Mouse (Mus musculus): ENCODE data around the gene Fam169b.
"Not testable (repeated sequence)": the region's sequence is repeated elsewhere in the genome, so short reads cannot be mapped to it uniquely, and the experiment has no call there.

Fam169b gene

DNA sequence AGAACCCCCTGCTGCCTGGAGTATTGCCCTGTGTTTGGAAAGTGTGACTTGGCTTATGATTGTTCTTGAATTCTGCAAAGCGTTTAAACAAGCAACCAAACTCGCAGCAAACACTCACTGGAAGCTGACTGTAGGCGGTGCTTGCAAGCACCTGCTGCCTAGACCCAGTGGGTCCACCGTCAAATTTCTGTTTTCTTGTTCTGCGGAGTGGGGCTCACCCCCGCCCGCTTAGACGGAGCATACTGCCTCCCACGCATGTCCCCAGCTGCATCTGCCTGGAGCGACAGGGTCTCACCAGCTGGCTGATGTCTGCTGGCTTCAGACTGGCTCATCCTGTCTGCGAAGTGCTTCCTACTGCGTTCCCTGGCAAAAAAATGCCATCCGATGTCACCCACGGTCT, 9.1 kb upstream of the Fam169b start:
- peak; percentile 82 for DNase-seq

DNA sequence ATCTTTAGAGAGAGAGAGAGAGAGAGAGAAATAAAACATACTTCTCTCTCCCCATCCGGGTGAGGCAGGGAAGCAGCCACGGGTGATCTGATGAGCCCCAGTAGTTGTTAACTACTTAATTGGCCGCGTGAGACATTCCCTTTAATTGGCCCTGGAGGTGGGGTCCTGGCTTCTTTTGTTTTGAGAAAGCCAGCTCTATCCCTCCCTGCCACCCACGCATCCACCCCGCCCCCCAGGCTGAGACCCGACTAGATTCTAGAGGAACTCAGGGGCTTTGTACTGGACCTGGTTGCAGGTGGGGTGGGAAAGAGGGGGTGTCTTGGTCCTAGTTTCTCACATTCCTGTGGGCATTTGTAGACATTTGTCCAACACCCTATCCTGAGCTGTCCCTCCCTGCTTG, 8.2 kb upstream of the Fam169b start:
- DNase-seq, result no peak

DNA sequence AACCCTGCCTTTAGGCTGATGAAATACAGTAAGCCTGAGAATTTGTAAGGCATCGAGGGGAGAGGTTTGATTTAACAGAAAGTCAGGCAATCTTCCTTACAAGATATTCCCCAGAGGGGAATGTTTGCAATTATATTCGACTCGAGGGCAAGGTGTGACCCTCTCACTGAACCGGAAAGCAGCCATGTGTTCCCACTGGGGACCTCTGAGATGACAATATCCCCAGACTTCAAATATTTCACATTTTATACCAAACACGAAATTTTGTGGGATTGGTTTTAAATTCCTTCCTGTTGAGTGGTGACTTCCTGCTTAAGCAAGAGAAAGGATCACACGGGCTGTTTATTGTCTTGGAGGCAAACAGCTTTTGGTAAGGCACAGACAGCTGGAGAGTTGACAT, 6.9 kb upstream of the Fam169b start:
- DNase-seq, result no peak

DNA sequence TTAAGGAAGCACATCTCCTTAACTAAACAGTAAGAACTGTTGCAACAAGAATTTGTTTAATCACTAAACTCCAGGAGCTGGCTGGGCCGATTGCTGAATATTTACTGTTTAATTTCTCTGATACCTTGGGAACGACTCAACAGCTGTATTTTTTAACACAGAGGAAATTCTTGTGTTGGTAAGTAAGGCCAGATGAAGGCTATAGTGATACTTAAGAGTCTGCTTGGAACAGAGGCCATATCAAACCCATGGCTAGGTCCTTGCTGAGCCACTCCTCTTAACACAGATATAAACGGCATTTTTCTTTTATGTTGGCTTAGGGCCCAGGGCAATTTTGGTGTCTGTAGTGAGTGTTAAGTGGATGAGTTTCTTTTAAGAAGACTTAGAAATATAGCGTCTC, 3.1 kb upstream of the Fam169b start:
- DNase-seq, result no peak

DNA sequence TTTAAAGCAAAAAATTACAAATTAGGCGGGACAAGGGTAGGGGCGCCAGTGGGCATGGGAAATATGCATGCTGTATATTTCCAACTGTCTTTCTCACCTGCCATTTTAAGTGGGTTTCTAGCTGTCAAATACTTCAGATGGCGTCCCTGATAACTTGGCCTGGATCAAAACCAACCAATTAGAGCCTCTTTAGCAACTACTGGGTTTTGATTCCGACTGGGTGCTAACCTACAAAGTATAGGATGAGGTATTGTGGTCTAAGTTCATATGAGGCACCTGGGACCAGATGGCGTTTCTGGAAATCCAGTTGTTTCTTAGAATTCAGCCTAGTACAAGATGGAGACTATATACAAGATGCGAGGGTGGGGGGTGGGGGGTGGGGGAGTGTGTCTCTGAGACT, 1.8 kb upstream of the Fam169b start:
- no peak for DNase-seq

DNA sequence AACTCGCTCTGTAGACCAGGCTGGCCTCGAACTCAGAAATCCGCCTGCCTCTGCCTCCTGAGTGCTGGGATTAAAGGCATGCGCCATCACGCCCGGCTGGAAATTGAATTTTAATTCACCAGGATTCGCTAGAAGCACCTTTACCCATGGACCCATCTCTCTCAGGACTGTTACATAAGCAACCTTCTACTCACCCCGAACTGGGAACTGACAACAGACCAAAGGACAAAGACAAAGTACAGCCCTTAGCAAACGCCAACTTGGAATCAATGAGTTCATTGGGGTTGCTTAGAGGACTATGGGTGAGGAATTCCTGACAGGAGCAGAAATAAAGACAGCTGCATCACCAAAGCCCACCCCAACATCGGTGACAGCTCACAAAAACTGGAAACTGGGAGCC, 1.0 kb upstream of the Fam169b start:
- DNase-seq, result no peak

DNA sequence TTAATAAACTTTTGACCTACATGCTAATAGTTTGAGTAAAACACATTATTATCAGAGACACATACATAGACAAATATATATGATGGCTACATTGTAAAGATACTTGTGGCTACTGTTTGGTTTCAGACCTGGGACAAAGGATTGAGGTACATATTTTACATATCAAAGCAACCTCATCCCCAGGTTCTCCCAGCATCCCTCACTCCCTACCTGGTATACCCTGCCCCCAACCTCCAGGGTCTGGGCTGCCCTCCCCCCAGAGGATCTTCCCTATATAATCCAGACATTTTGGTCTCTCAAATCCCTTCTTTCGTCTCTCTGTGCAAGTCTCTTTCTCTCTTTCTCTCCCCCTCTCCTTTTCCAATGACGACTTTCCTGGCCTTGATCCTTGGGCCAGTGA, 579 bp downstream of the Fam169b start:
- DNase-seq, result no peak

DNA sequence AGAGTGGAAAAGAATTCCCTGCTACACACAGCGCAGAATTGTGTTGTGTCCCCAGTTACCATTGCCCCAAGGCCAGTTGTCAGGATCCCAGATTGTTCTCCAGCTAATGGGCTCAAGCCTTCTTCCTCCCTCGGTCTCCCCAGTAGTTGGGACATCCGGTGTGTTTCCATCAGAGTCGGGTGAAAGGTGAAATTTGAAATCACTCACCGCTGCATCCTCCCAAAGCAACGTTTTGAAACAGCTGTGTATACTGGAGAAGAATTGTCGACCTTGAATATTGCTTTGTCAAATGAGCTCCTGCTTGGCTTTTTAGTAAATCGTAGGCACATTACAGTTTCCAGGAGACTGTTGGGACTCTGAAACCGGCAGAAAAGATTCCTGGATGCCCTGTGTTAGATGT, 1.3 kb downstream of the Fam169b start:
- DNase-seq, result no peak

DNA sequence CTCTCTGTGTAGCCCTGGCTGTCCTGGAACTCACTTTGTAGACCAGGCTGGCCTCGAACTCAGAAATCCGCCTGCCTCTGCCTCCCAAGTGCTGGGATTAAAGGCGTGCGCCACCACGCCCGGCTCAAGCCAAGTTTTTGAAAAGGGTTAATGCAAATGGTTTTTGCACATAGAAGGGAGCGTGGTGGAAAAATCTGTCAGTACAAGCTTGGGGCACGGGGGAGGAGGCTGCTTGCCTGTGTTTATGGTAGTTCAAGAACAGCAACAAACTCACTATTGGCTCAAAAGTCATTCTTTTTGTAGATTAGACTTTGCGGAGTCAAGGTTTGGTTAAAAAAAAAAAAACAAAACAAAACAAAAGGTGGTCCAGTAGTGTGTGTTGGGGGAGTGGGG, 1.8 kb downstream of the Fam169b start:
- DNase-seq, result not testable (repeated sequence)

DNA sequence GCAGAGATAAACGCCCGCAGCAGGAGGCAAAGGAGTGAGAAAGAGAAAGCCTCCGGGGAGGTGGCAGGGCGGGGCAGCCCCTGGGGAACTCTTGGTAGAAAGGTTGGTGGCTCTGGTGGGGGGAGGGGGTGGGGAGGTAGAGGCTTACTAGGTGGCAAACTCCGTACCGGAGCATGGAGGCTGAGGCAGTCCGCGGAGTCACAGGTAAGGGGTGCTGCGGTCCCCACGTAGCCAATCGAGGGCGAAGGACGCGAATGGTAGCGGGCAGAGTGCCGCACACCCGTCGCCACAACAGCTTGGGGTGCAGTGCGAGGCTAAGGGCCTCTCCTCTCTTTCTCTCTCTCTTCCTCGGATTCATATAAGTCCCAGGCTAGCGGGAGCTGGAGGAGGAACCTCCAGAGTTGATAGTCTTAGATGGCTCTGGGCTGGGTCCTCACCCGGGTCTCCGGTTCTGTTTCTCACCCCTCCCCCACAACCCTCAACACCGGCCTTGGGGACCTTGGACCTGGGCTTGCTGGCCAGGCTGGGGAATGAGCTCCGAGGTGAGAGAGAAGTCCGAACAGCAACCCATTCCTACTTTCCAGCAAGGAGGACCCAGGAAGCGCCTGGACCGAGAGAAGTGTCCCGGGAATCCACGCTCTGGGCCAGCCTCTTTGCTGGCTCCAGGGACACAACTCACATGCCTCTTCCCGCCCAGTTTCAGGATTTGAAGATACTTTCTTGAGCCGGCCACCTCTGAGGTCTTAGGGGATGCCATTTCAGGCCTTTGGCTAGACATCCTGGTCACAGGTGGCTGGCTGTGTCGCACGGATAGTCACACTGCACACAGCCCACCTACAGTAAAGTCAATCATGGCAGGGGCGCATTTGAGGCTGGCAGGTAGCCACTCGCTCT, 2.4 kb downstream of the Fam169b start:
- DNase-seq, result peak; percentile 39

DNA sequence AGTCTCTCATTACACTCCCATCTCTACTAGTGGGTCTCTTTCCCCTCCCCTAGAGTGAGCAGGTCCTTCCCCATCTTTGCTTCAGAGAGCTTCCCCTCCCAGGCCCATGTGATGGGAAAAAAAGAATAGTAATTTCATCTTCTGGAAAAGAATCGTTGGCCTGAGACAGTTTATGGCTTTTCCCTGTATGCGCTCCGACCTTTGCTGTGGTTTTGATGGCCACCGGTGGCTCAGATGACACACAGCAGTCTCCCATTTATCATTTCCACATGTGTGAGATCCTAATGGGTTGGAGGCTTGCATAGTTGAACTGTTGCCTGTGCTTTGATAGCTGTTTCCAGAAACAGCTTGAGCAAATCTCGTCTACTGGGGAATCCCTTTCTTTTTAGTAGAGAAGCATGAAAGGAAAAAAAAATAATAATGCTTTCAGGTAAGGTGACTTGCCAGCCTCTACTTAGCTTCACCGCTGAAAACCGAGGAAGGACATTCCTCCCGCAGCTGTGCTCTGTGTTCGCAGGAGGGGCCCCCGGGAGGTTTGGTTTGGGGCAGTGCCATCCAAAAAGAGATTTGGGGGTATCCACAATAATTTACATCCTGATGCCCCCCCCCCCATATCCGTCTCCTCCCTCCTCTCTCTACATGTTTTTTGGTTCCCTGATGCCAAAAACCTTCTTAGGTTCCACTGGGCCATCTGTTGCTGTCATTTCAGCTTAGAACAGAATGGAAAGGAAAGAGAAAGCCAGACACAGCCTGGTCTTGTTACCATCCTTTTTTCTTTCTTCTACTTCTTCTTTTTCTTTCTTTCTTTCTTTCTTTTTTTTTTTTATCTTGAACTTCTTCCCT, 3.6 kb downstream of the Fam169b start:
- no peak for DNase-seq

DNA sequence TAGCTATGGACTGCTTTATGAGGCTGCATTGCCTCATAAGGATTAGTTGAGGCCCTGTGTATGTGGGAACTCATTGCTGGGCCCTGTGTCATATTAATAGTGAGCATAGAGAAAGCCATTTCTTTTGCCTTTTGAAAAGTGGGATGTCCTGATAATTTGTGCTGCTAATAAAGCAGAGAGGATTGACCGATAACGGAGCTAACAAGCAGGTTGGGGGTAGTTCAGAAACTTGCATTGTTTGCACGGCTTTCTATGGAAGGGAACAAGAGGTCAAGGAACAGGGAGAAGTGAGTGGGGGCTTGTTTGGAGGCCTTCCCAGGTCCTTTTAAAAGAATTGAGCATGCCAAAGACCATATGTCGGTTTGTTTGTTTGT, 4.2 kb downstream of the Fam169b start:
- no peak for DNase-seq

DNA sequence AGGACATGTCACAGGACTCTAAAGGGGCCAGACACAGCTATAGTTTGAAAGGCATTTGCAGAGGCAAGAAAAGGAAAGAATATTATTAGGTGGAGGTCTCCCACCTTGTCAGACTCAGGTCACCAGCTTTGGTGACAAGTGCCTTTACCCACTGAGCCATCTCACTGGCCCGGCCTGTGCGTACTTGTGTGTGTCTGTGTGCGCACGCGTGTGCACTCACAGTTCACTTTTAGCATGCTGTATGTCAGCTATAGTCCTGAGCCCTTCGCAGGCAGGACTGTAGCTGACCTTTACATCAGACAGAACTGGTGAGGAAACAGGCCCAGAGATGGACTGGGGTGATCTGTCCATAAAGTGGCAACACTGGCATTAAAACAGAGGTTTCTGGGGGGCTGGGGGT, 4.7 kb downstream of the Fam169b start:
- no peak for DNase-seq

DNA sequence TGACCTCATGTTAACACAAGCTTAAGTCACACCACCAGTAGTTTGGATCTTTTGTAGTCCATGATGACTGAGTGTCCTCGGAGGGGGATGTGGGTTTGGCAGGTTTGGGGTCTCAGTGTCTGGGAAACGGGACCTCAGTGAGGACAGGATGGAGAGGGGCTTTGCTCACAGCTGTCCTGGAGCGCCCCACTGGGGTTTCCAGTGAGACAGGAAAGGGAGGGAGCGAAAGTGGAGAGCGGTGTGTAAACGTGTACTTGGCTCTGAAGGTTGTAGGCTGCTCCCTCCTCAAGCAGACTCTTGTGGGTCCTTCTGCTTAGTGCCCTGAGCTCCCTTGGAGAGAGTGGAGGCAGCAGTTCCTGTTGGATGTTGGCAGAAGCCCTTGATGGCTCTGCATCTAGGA, 5.3 kb downstream of the Fam169b start:
- DNase-seq, result no peak

DNA sequence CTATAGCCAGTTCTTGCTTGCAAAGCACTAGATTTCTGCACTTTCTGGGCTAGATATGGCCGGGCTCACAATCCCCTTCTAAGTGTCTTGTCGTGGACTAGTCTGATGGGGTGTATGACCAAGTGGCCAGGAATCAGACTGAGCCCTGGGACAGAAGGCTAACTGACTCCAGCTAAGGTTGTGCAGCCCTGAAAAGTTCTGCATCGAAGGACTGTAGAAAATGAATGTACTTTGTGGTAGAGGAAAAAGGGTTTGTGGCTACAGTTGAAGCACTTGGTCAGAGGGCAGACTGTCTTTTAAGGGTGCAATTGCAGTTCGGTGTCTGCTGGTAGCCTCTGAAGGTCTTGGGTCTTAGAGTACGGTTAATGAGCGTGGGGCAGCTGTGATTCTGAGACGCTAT, 5.8 kb downstream of the Fam169b start:
- DNase-seq, result no peak

DNA sequence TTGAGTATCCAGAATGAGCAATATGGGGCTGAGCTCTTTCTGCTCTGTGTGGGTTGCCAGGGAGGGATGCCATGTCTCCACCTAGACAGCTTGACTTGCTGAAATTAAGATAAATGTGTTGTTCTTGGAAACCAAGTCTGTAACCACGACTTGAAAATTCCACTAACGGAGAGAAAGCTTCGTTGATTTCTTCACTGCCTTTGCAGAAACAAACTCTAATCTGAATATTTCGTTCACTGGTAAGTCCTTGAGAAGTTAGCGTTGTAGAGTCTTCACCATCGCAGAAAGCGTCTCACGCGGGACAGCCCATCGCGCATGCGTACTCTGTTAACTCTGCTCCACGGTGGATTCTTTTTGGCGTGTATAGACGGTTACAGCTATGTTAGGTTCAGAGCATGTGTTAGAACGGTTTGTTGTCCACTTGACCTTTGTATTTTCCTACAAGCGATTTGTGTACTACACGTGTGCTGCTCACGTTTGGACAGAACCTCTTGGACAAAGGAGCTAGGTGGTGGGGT, 6.8 kb downstream of the Fam169b start:
- no peak for DNase-seq

DNA sequence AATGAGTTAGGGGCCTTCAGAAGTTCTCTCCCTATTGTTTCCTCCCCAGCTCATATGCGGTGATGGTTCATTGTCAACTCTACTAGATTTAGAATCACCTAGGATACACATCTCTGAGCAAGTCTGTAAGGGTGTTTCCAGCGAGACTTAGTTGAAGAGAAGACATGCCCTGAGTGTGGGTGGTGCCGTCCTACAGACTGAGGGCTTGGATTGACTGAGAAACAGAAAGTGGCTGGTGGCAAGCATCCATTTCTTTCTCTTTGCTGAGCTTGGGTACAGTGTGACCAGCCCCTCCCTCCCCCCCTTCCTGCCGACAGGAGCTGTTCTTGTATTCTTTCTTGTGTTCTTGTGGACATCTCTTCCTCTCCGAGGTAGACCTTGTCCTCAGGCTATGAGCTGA, 7.7 kb downstream of the Fam169b start:
- no peak for DNase-seq

DNA sequence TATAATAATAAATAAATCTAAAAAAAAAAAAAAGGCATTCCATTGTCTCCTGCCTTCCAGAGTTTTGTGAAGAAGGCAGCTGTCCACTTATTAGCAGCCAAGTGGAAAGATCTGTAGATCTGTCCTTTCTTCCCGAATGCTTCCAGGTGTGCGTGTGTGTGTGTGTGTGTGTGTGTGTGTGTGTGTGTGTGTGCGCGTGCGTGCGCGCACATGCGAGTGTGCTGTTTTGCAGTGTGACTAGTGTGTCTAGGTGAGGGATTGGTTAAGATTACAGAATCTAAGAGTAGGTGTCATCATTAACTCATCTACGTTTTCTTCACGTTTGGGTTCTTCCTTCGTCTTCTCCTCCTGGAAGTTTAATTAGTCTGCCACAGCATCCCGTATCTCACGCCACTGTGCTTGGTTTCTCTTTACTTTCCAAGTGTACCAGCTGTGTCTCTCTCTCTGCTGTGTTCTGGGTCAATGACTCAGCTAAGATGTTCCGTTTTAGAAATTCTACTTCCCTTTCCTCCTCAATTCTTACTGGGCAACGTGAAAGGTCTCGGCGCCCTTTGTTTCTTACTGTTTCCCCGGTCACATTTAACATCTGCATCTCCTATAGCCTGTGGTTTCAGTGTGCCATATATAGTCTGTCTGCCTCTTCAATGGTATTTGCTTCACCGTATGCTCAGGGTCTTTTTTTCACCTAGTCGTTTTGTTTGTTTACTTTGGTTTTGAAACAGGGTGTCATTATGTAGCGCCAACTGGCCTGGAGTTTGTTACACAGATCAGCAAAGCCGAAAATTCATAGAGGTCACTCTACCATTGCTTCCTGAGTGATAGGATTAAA, 8.9 kb downstream of the Fam169b start:
- DNase-seq, result no peak

DNA sequence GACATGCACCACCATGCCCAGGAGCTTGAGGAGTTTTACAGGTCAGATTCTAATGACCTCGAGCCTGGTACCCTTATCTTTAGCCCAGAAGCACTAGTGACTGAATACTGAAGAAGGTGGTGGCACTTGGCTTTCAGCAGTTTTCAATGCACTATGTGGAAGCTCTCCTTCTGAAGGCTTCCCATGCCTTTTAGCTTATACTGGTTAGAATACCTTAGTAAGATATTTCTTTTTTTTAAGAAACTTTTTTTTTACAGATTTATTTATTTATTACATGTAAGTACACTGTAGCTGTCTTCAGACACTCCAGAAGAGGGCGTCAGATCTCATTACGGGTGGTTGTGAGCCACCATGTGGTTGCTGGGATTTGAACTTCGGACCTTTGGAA, 9.5 kb downstream of the Fam169b start:
- not testable (repeated sequence) for DNase-seq

DNA sequence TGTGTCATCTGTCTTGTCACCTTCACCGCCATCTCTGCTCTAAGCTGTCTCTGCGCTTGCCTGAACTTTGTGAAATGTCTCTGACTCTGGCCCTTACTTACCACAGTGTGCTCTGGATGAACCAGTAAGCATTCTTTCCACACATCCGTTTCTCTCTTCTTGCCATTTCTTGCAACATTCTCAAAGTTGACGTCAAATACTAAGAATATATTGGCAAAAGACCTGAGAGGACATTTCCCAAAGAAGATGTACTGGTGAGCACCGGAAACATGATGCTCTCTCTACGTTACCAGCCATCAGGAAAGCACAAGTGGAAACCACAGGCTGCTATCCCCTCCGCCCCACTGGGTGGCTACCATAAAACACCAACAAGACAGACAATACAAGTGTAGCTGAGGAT, 10.1 kb downstream of the Fam169b start:
- DNase-seq, result no peak

DNA sequence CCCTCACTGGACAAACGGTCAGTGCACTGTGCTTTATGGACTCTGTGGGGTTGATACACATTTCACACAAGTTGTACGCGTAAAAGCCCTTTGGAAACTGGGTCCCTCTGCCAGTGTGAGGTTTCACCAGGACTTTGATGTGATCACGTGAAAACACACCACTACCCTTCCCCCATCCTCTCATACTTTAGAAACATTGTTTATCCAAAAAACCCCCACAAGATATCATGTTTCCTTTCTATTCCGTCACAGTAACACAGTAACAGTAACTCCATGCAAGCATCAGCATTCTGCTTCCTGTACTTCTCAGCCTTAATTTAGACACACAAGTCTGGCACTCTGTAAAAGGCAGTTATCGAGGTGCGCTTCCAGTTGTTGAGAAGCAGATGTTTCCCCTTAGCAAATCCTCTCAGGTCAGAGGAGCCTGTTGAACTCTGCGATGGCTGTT, 12.2 kb downstream of the Fam169b start:
- DNase-seq, result no peak

DNA sequence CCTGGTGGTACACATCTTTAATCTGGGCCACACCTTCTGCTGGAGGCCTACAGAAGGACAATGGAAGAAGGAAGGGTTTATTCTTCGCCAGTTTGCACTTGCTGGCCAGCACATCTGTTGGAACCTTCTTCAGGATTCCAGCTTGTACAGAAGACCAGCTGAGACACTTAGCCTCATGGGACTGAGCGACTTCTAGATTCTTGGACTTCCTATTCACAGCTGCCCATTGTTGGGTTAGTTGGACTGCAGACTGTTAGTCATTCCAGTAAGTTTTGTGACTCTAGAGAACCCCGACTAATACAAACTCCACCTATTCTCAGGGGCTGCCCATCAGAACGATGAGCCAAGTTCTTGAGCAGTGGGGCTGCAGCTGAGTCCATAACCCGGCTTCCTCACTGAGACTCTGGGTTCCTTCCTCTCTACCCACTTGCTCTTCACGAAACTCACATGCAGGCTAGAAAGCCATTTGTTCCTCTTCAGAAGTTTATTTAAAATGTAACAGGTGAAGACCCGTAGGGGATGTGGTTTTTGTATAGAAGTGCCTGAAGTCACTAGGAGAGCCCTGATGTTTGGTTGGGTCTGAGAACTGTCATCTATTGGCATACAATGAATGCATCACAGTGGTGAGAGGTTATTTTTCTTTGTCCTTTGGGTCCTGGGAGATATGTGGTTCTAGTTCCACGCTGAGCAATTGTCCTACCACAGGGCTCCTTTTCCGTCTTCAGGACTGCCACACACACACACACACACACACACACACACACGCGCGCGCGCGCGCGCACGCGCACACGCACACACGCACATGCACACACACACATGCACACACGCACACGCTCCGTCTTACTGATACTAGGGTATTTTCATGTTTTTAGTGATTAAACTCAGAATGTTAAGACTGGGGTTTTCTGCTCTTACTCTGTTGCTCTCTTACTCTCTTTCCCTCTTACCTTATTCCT, 13.2 kb downstream of the Fam169b start:
- no peak for DNase-seq
